Mouse (Mus musculus): ENCODE results near the gene Arhgap27.

GRCm38 (mm10) chr11:103294772-103295171, 68.7 kb downstream of the Arhgap27 start:
- TF ChIP-seq EP300 (IDR thresholded peaks at IDR 0.05; ENCODE audit: insufficient read depth, low read depth, low read length) (no peak), POLR2A (IDR thresholded peaks at IDR 0.05; ENCODE audit: insufficient read depth, low read depth, low read length) (no peak)

All from heart, adult 2 months (tissue).